Mouse (Mus musculus) testis, adult 2 months (tissue): ENCODE measurements around the gene Slc25a47.

Experiments used
- CTCF ChIP-seq: fragments of 200-500 bp; IDR thresholded peaks from 2 replicates; pipeline ENCODE4 v1.5.1; 2012; ENCODE audit warnings: low read depth, mild to moderate bottlenecking, inconsistent platforms, low read length, moderate library complexity; ENCODE audit not compliant: control insufficient read depth, insufficient read depth, insufficient replicate concordance
- POLR2A ChIP-seq: fragments of 200-500 bp; IDR thresholded peaks from 2 replicates; pipeline ENCODE4 v1.6.1; 2012; ENCODE audit warnings: low read depth, mild to moderate bottlenecking, inconsistent platforms, low read length, moderate library complexity; ENCODE audit not compliant: control insufficient read depth

- TF ChIP-seq CTCF (no peak), POLR2A (no peak)
Measured at GRCm38 (mm10) chr12:108787329-108787728, 48.5 kb upstream of the Slc25a47 start.
